Mouse (Mus musculus): ENCODE measurements around the gene Ppp2ca. TPM values are rescaled to one million over a fixed set of nuclear protein-coding genes. Genes with fewer than 3 reads are reported as not detected.
"Not testable (repeated sequence)": the region's sequence is repeated elsewhere in the genome, so short reads cannot be mapped to it uniquely, and the experiment has no call there.

Ppp2ca gene
- polyA plus RNA-seq, 1 experiment from 2014 or later, result 93.8 TPM

- peak overlapping the region; percentile 98 for H3K4me3 ChIP-seq
- under 1% methylated on average over 71 of the region's 72 CpGs for WGBS
- H3K4me1 ChIP-seq, result peaks cover 31% of the 10 kb centered on the region
- peak overlapping the region; percentile 99 for H3K27ac ChIP-seq (replicated peaks)
- peaks cover 14% of the 10 kb centered on the region; the same call in 1 of the 2 replicates for H3K36me3 ChIP-seq
- peak; percentile 87 for DNase-seq (ENCODE audit: low spot score)
- H3K9me3 ChIP-seq (replicated peaks), result no peaks in the 10 kb centered on the region
- H3K27me3 ChIP-seq (ENCODE audit: low read depth, poor library complexity, severe bottlenecking), result no peaks in the 10 kb centered on the region
Observed at GRCm38 (mm10) chr11:52099031-52099761, 715 bp downstream of the Ppp2ca start.

- no peak for DNase-seq (ENCODE audit: low spot score)
- peak overlapping the region; percentile 99 for H3K27ac ChIP-seq (replicated peaks)
Observed at GRCm38 (mm10) chr11:52099771-52100219, 1.3 kb downstream of the Ppp2ca start.

GRCm38 (mm10) chr11:52102977-52103376, 4.5 kb downstream of the Ppp2ca start:
- Histone ChIP-seq H3K36me3 (peaks cover 23% of the 10 kb centered on the region; the same call in 1 of the 2 replicates), H3K4me3 (no peak overlapping the region), H3K4me1 (peaks cover 26% of the 10 kb centered on the region), H3K9me3 (replicated peaks) (no peaks in the 10 kb centered on the region), H3K27ac (replicated peaks) (no peak overlapping the region), H3K27me3 (ENCODE audit: low read depth, poor library complexity, severe bottlenecking) (no peaks in the 10 kb centered on the region)
- DNase-seq (ENCODE audit: low spot score), result no peak
- WGBS, result 94% methylated on average over 4 of the region's 4 CpGs

More at GRCm38 (mm10) chr11:52099771-52100219, 1.3 kb downstream of the Ppp2ca start:
- Histone ChIP-seq H3K4me1 (peaks cover 31% of the 10 kb centered on the region), H3K36me3 (peaks cover 14% of the 10 kb centered on the region; the same call in 1 of the 2 replicates), H3K4me3 (peak overlapping the region; percentile 98), H3K9me3 (replicated peaks) (no peaks in the 10 kb centered on the region), H3K27me3 (ENCODE audit: low read depth, poor library complexity, severe bottlenecking) (no peaks in the 10 kb centered on the region)
- 8% methylated on average over 7 of the region's 7 CpGs for WGBS

- Histone ChIP-seq H3K27ac (replicated peaks) (no peak overlapping the region), H3K27me3 (ENCODE audit: low read depth, poor library complexity, severe bottlenecking) (no peaks in the 10 kb centered on the region), H3K4me3 (no peak overlapping the region), H3K4me1 (peaks cover 16% of the 10 kb centered on the region), H3K36me3 (peaks cover 28% of the 10 kb centered on the region; the same call in 1 of the 2 replicates), H3K9me3 (replicated peaks) (no peaks in the 10 kb centered on the region)
- no peak for DNase-seq (ENCODE audit: low spot score)
Observed at GRCm38 (mm10) chr11:52105503-52105902, 7.0 kb downstream of the Ppp2ca start.

GRCm38 (mm10) chr11:52106037-52106436, 7.6 kb downstream of the Ppp2ca start:
- DNase-seq (ENCODE audit: low spot score), result no peak
- Histone ChIP-seq H3K9me3 (replicated peaks) (no peaks in the 10 kb centered on the region), H3K4me3 (no peak overlapping the region), H3K4me1 (peaks cover 13% of the 10 kb centered on the region), H3K27me3 (ENCODE audit: low read depth, poor library complexity, severe bottlenecking) (no peaks in the 10 kb centered on the region), H3K36me3 (peaks cover 22% of the 10 kb centered on the region; the same call in 1 of the 2 replicates), H3K27ac (replicated peaks) (no peak overlapping the region)
- WGBS, result 94% methylated on average over 2 of the region's 2 CpGs

GRCm38 (mm10) chr11:52106438-52106837, 8.0 kb downstream of the Ppp2ca start:
- Histone ChIP-seq H3K36me3 (peaks cover 18% of the 10 kb centered on the region; the same call in 1 of the 2 replicates), H3K27ac (replicated peaks) (no peak overlapping the region), H3K4me3 (no peak overlapping the region), H3K27me3 (ENCODE audit: low read depth, poor library complexity, severe bottlenecking) (no peaks in the 10 kb centered on the region), H3K9me3 (replicated peaks) (no peaks in the 10 kb centered on the region), H3K4me1 (peaks cover 12% of the 10 kb centered on the region)
- DNase-seq (ENCODE audit: low spot score), result no peak
- 94% methylated on average over 1 of the region's 1 CpGs for WGBS

- Histone ChIP-seq H3K27ac (replicated peaks) (no peak overlapping the region), H3K4me1 (peaks cover 8% of the 10 kb centered on the region; the same call in 1 of the 2 replicates), H3K36me3 (peaks cover 31% of the 10 kb centered on the region), H3K4me3 (no peak overlapping the region), H3K27me3 (ENCODE audit: low read depth, poor library complexity, severe bottlenecking) (no peaks in the 10 kb centered on the region), H3K9me3 (replicated peaks) (no peaks in the 10 kb centered on the region)
- WGBS, result 93% methylated on average over 5 of the region's 5 CpGs
- DNase-seq (ENCODE audit: low spot score), result no peak
Observed at GRCm38 (mm10) chr11:52108796-52109195, 10.3 kb downstream of the Ppp2ca start.

GRCm38 (mm10) chr11:52109421-52109820, 10.9 kb downstream of the Ppp2ca start:
- WGBS, result 91% methylated on average over 1 of the region's 1 CpGs
- DNase-seq (ENCODE audit: low spot score), result no peak

GRCm38 (mm10) chr11:52115479-52115878, 17.0 kb downstream of the Ppp2ca start:
- Histone ChIP-seq H3K36me3 (peaks cover 82% of the 10 kb centered on the region), H3K27me3 (ENCODE audit: low read depth, poor library complexity, severe bottlenecking) (no peaks in the 10 kb centered on the region), H3K9me3 (replicated peaks) (no peaks in the 10 kb centered on the region; the same call in 1 of the 2 replicates), H3K4me3 (no peak overlapping the region), H3K27ac (replicated peaks) (no peak overlapping the region), H3K4me1 (peaks cover 8% of the 10 kb centered on the region; the same call in 1 of the 2 replicates)
- 92% methylated on average over 3 of the region's 3 CpGs for WGBS
- DNase-seq (ENCODE audit: low spot score), result no peak

More at GRCm38 (mm10) chr11:52109421-52109820, 10.9 kb downstream of the Ppp2ca start:
- Histone ChIP-seq H3K27ac (replicated peaks) (no peak overlapping the region), H3K4me3 (no peak overlapping the region), H3K9me3 (replicated peaks) (no peaks in the 10 kb centered on the region), H3K4me1 (peaks cover 8% of the 10 kb centered on the region; the same call in 1 of the 2 replicates), H3K27me3 (ENCODE audit: low read depth, poor library complexity, severe bottlenecking) (no peaks in the 10 kb centered on the region), H3K36me3 (peaks cover 37% of the 10 kb centered on the region)

- H3K4me3 ChIP-seq; H3K27me3 ChIP-seq (ENCODE audit: low read depth, poor library complexity, severe bottlenecking); H3K9me3 ChIP-seq (replicated peaks); DNase-seq (ENCODE audit: low spot score); H3K27ac ChIP-seq (replicated peaks); H3K4me1 ChIP-seq: not testable (repeated sequence)
- H3K36me3 ChIP-seq, result peaks cover 88% of the 10 kb centered on the region
- 94% methylated on average over 6 of the region's 6 CpGs for WGBS
Observed at GRCm38 (mm10) chr11:52116117-52116516, 17.6 kb downstream of the Ppp2ca start.

- WGBS, result 97% methylated on average over 7 of the region's 7 CpGs
- no peak overlapping the region for H3K4me3 ChIP-seq
- no peak for DNase-seq (ENCODE audit: low spot score)
- no peaks in the 10 kb centered on the region for H3K27me3 ChIP-seq (ENCODE audit: low read depth, poor library complexity, severe bottlenecking)
- H3K27ac ChIP-seq (replicated peaks), result no peak overlapping the region
- no peaks in the 10 kb centered on the region; the same call in 1 of the 2 replicates for H3K9me3 ChIP-seq (replicated peaks)
- no peaks in the 10 kb centered on the region; the same call in 1 of the 2 replicates for H3K4me1 ChIP-seq
- H3K36me3 ChIP-seq, result peaks cover 99% of the 10 kb centered on the region
Observed at GRCm38 (mm10) chr11:52117156-52117555, 18.7 kb downstream of the Ppp2ca start.

- peaks cover 100% of the 10 kb centered on the region for H3K36me3 ChIP-seq
- not testable (repeated sequence) for DNase-seq (ENCODE audit: low spot score); H3K27ac ChIP-seq (replicated peaks); H3K9me3 ChIP-seq (replicated peaks); H3K4me1 ChIP-seq; H3K4me3 ChIP-seq; H3K27me3 ChIP-seq (ENCODE audit: low read depth, poor library complexity, severe bottlenecking)
Observed at GRCm38 (mm10) chr11:52120415-52120814, 21.9 kb downstream of the Ppp2ca start.

GRCm38 (mm10) chr11:52122045-52122444, 23.6 kb downstream of the Ppp2ca start:
- no peaks in the 10 kb centered on the region; the same call in 1 of the 2 replicates for H3K9me3 ChIP-seq (replicated peaks)
- no peak overlapping the region for H3K4me3 ChIP-seq
- no peak overlapping the region for H3K27ac ChIP-seq (replicated peaks)
- peaks cover 92% of the 10 kb centered on the region for H3K36me3 ChIP-seq
- no peaks in the 10 kb centered on the region for H3K4me1 ChIP-seq
- WGBS, result 95% methylated on average over 6 of the region's 6 CpGs
- DNase-seq (ENCODE audit: low spot score), result no peak
- H3K27me3 ChIP-seq (ENCODE audit: low read depth, poor library complexity, severe bottlenecking), result no peaks in the 10 kb centered on the region

All from midbrain, embryonic 10.5 days (tissue).